Mouse (Mus musculus): ENCODE data around the gene Sh3glb2. TPM values are rescaled to one million over a fixed set of nuclear protein-coding genes. Genes with fewer than 3 reads are reported as not detected.

Gene Sh3glb2
- polyA plus RNA-seq, 1 experiment: 132 TPM

- no peak for DNase-seq
- no peaks in the 10 kb centered on the region for H3K4me1 ChIP-seq (ENCODE audit: control insufficient read depth, insufficient read depth, low read length)
- H3K4me3 ChIP-seq (replicated peaks; ENCODE audit: extremely low read depth, low read depth, low read length): no peak overlapping the region
- WGBS: 83% methylated on average over 4 of the region's 4 CpGs
- TF ChIP-seq POLR2A (IDR thresholded peaks at IDR 0.05; ENCODE audit: borderline replicate concordance, extremely low read depth, low read depth, low read length) (no peak), CTCF (IDR thresholded peaks at IDR 0.05; ENCODE audit: insufficient read depth, low read length) (no peak)
Observed at GRCm38 (mm10) chr2:30385591-30385990, 26.5 kb upstream of the Sh3glb2 start.

- Histone ChIP-seq H3K4me1 (ENCODE audit: control insufficient read depth, insufficient read depth, low read length) (no peaks in the 10 kb centered on the region), H3K4me3 (replicated peaks; ENCODE audit: extremely low read depth, low read depth, low read length) (no peak overlapping the region)
- TF ChIP-seq CTCF (IDR thresholded peaks at IDR 0.05; ENCODE audit: insufficient read depth, low read length): no peak
- no peak for TF ChIP-seq POLR2A (IDR thresholded peaks at IDR 0.05; ENCODE audit: borderline replicate concordance, extremely low read depth, low read depth, low read length)
- WGBS: 53% methylated on average over 5 of the region's 5 CpGs
- no peak for DNase-seq
Observed at GRCm38 (mm10) chr2:30384814-30385213, 25.7 kb upstream of the Sh3glb2 start.

GRCm38 (mm10) chr2:30381377-30381725 is 22.2 kb upstream of the Sh3glb2 start:
- WGBS: 77% methylated on average over 4 of the region's 4 CpGs
- no peak for DNase-seq

GRCm38 (mm10) chr2:30380564-30381376 is 21.6 kb upstream of the Sh3glb2 start:
- TF ChIP-seq POLR2A (IDR thresholded peaks at IDR 0.05; ENCODE audit: borderline replicate concordance, extremely low read depth, low read depth, low read length) (no peak), CTCF (IDR thresholded peaks at IDR 0.05; ENCODE audit: insufficient read depth, low read length) (no peak)
- H3K4me3 ChIP-seq (replicated peaks; ENCODE audit: extremely low read depth, low read depth, low read length): no peak overlapping the region
- no peak for DNase-seq
- no peaks in the 10 kb centered on the region for H3K4me1 ChIP-seq (ENCODE audit: control insufficient read depth, insufficient read depth, low read length)
- 78% methylated on average over 10 of the region's 10 CpGs for WGBS

More at GRCm38 (mm10) chr2:30381377-30381725, 22.2 kb upstream of the Sh3glb2 start:
- Histone ChIP-seq H3K4me1 (ENCODE audit: control insufficient read depth, insufficient read depth, low read length) (no peaks in the 10 kb centered on the region), H3K4me3 (replicated peaks; ENCODE audit: extremely low read depth, low read depth, low read length) (no peak overlapping the region)
- no peak for TF ChIP-seq POLR2A (IDR thresholded peaks at IDR 0.05; ENCODE audit: borderline replicate concordance, extremely low read depth, low read depth, low read length)
- no peak for TF ChIP-seq CTCF (IDR thresholded peaks at IDR 0.05; ENCODE audit: insufficient read depth, low read length)

- Histone ChIP-seq H3K4me3 (replicated peaks; ENCODE audit: extremely low read depth, low read depth, low read length) (no peak overlapping the region), H3K4me1 (ENCODE audit: control insufficient read depth, insufficient read depth, low read length) (no peaks in the 10 kb centered on the region)
- WGBS: 77% methylated on average over 7 of the region's 7 CpGs
- TF ChIP-seq POLR2A (IDR thresholded peaks at IDR 0.05; ENCODE audit: borderline replicate concordance, extremely low read depth, low read depth, low read length): no peak
- no peak for TF ChIP-seq CTCF (IDR thresholded peaks at IDR 0.05; ENCODE audit: insufficient read depth, low read length)
- no peak for DNase-seq
Observed at GRCm38 (mm10) chr2:30379307-30379706, 20.2 kb upstream of the Sh3glb2 start.

GRCm38 (mm10) chr2:30377721-30378120 is 18.6 kb upstream of the Sh3glb2 start:
- DNase-seq: no peak
- no peak for TF ChIP-seq POLR2A (IDR thresholded peaks at IDR 0.05; ENCODE audit: borderline replicate concordance, extremely low read depth, low read depth, low read length)
- no peak for TF ChIP-seq CTCF (IDR thresholded peaks at IDR 0.05; ENCODE audit: insufficient read depth, low read length)

GRCm38 (mm10) chr2:30375893-30376292 is 16.8 kb upstream of the Sh3glb2 start:
- DNase-seq: no peak
- Histone ChIP-seq H3K4me3 (replicated peaks; ENCODE audit: extremely low read depth, low read depth, low read length) (no peak overlapping the region), H3K4me1 (ENCODE audit: control insufficient read depth, insufficient read depth, low read length) (no peaks in the 10 kb centered on the region)
- WGBS: 89% methylated on average over 10 of the region's 10 CpGs
- no peak for TF ChIP-seq POLR2A (IDR thresholded peaks at IDR 0.05; ENCODE audit: borderline replicate concordance, extremely low read depth, low read depth, low read length)

More at GRCm38 (mm10) chr2:30377721-30378120, 18.6 kb upstream of the Sh3glb2 start:
- no peak overlapping the region for H3K4me3 ChIP-seq (replicated peaks; ENCODE audit: extremely low read depth, low read depth, low read length)
- 84% methylated on average over 5 of the region's 5 CpGs for WGBS
- H3K4me1 ChIP-seq (ENCODE audit: control insufficient read depth, insufficient read depth, low read length): no peaks in the 10 kb centered on the region

GRCm38 (mm10) chr2:30372726-30373125 is 13.6 kb upstream of the Sh3glb2 start:
- no peaks in the 10 kb centered on the region for H3K4me1 ChIP-seq (ENCODE audit: control insufficient read depth, insufficient read depth, low read length)
- DNase-seq: no peak
- 97% methylated on average over 5 of the region's 5 CpGs for WGBS
- no peak overlapping the region for H3K4me3 ChIP-seq (replicated peaks; ENCODE audit: extremely low read depth, low read depth, low read length)
- TF ChIP-seq POLR2A (IDR thresholded peaks at IDR 0.05; ENCODE audit: borderline replicate concordance, extremely low read depth, low read depth, low read length) (no peak), CTCF (IDR thresholded peaks at IDR 0.05; ENCODE audit: insufficient read depth, low read length) (no peak)

- 78% methylated on average over 8 of the region's 8 CpGs for WGBS
- TF ChIP-seq CTCF (IDR thresholded peaks at IDR 0.05; ENCODE audit: insufficient read depth, low read length) (no peak), POLR2A (IDR thresholded peaks at IDR 0.05; ENCODE audit: borderline replicate concordance, extremely low read depth, low read depth, low read length) (no peak)
- peak; percentile 64 for DNase-seq
Observed at GRCm38 (mm10) chr2:30371544-30371943, 12.4 kb upstream of the Sh3glb2 start.

GRCm38 (mm10) chr2:30366203-30366602 is 7.1 kb upstream of the Sh3glb2 start:
- Histone ChIP-seq H3K4me1 (ENCODE audit: control insufficient read depth, insufficient read depth, low read length) (no peaks in the 10 kb centered on the region), H3K4me3 (replicated peaks; ENCODE audit: extremely low read depth, low read depth, low read length) (no peak overlapping the region)
- TF ChIP-seq POLR2A (IDR thresholded peaks at IDR 0.05; ENCODE audit: borderline replicate concordance, extremely low read depth, low read depth, low read length): no peak
- no peak for TF ChIP-seq CTCF (IDR thresholded peaks at IDR 0.05; ENCODE audit: insufficient read depth, low read length)
- 44% methylated on average over 5 of the region's 5 CpGs for WGBS
- DNase-seq: no peak

More at GRCm38 (mm10) chr2:30371544-30371943, 12.4 kb upstream of the Sh3glb2 start:
- no peaks in the 10 kb centered on the region for H3K4me1 ChIP-seq (ENCODE audit: control insufficient read depth, insufficient read depth, low read length)
- H3K4me3 ChIP-seq (replicated peaks; ENCODE audit: extremely low read depth, low read depth, low read length): no peak overlapping the region
